Mouse (Mus musculus) liver, embryonic 16.5 days (tissue): ENCODE data around the gene Gm44596. TPM values are rescaled to one million over a fixed set of nuclear protein-coding genes. Genes with fewer than 3 reads are reported as not detected.

Experiments used
- ATAC-seq: fragments of 200-750 bp; cut with Nextera tagmentation; 2 replicates; pipeline ENCODE4 v1.8.0; 2017; ENCODE audit warnings: low read depth, mild to moderate bottlenecking, moderate number of reproducible peaks, moderate library complexity
- H3K27ac ChIP-seq: fragments of 300-500 bp; sonication (generic); 2 replicates; pipeline ENCODE4 v1.5.1; 2014; ENCODE audit warnings: mild to moderate bottlenecking, low read length
- H3K27me3 ChIP-seq: fragments of 300-500 bp; sonication (generic); 2 replicates; pipeline ENCODE4 v1.6.1; 2014; ENCODE audit warnings: low read depth, low read length, mixed read lengths; ENCODE audit not compliant: control insufficient read depth, insufficient read depth
- H3K36me3 ChIP-seq: fragments of 300-500 bp; sonication (generic); 2 replicates; pipeline ENCODE4 v1.6.1; 2014; ENCODE audit warnings: mild to moderate bottlenecking; ENCODE audit not compliant: control insufficient read depth, insufficient read depth
- H3K4me1 ChIP-seq: fragments of 300-500 bp; sonication (generic); 2 replicates; pipeline ENCODE4 v1.6.1; 2014; ENCODE audit warnings: low read depth, low read length, mixed read lengths; ENCODE audit not compliant: control insufficient read depth
- H3K4me2 ChIP-seq: fragments of 300-500 bp; sonication (generic); 2 replicates; pipeline ENCODE4 v1.6.1; 2014; ENCODE audit warnings: low read depth, low read length, mixed read lengths
- H3K4me3 ChIP-seq: fragments of 300-500 bp; sonication (generic); 2 replicates; pipeline ENCODE4 v1.5.1; 2014; ENCODE audit warnings: low read depth, mild to moderate bottlenecking, low read length
- H3K9ac ChIP-seq: fragments of 300-500 bp; sonication (generic); 2 replicates; pipeline ENCODE4 v1.6.1; 2014; ENCODE audit warnings: low read depth, low read length
- H3K9me3 ChIP-seq: fragments of 300-500 bp; sonication (generic); replicated peaks from 2 replicates; pipeline ENCODE4 v1.6.1; 2016; ENCODE audit warnings: low read length; ENCODE audit not compliant: control insufficient read depth
- WGBS: fragments of 180-500 bp; shearing (Covaris S2); extraction: QIAGEN DNeasy Blood & Tissue Kit; methylation state at CpG from one replicate; pipeline ENCODE4 v1.1.7; 2014; ENCODE audit not compliant: insufficient replicate concordance; 5-methylcytosine and 5-hydroxymethylcytosine counted together
- polyA plus RNA-seq: library from polyadenylated mRNA; unstranded; fragments of >200 nt; fragmentation: Nextera tagmentation; extraction: Ambion mirVana; gene quantifications from 2 replicates; pipeline ENCODE4 v1.2.1, GENCODE M21; 2015

Gm44596 gene
- polyA plus RNA-seq, 1 experiment from 2014 or later: not detected

DNA sequence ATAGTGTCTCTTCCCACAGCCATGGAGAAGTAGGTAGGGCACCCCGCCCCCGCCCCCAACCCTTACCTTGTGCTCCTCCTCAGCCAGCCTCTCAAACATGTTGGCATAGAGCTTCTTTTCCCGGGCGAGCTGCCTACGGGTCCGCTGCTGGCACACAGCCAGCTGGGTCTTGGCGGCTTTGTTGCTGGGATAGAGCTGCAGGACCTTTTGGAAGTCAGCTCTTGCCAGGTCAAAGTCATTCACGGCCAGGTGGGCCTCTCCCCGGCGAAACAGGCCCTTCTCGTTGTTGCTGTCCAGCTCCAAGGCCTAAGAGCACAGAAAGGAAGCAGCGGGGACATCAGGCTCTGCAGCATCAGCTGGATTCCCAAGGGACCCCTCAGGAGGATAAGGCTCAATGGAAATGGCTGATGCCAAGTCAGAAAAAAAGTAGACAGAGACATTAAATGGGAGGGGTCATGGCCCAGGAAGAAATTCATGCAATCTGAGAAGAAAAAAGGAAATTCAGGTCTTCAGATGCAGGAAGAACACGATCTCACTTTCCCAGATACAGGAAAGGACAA, 57.1 kb downstream of the Gm44596 start:
- Histone ChIP-seq H3K36me3 (peaks cover 57% of the 10 kb centered on the region), H3K4me1 (peaks cover 30% of the 10 kb centered on the region), H3K27ac (no peak overlapping the region), H3K4me2 (no peak overlapping the region), H3K4me3 (no peak overlapping the region), H3K9ac (no peak overlapping the region), H3K27me3 (no peaks in the 10 kb centered on the region), H3K9me3 (no peaks in the 10 kb centered on the region)
- WGBS: 84% methylated on average over 13 of the region's 13 CpGs
- ATAC-seq: no peak

GRCm38 (mm10) chr6:128433566-128433965, 58.3 kb downstream of the Gm44596 start:
- Histone ChIP-seq H3K9ac (no peak overlapping the region), H3K9me3 (no peaks in the 10 kb centered on the region), H3K4me1 (peaks cover 32% of the 10 kb centered on the region), H3K36me3 (peaks cover 57% of the 10 kb centered on the region), H3K27me3 (no peaks in the 10 kb centered on the region), H3K4me3 (no peak overlapping the region), H3K4me2 (no peak overlapping the region), H3K27ac (no peak overlapping the region)
- 86% methylated on average over 13 of the region's 13 CpGs for WGBS
- ATAC-seq: no peak

DNA sequence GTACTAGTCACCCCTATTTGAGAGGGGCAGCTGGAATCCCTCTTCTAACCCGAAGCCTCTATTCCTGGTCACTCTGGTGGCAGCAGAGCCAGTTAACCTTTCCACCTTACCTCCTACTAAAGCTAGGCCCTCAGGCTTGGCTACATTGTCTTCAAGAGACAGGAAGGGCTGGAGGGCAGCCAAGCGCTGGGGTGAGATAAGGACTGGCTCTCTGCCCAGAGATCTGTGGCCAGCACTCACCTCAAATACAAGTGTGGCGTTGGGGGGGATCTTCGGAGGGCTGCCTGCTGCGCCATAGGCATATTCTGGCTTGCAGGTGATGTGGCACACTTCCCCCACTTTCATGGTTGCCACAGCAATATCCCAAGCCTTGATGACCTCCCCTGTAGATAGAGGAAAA, 60.2 kb downstream of the Gm44596 start:
- no peak overlapping the region for H3K4me2 ChIP-seq
- ATAC-seq: no peak
- no peak overlapping the region for H3K4me3 ChIP-seq
- 33% methylated on average over 5 of the region's 5 CpGs for WGBS
- peaks cover 45% of the 10 kb centered on the region for H3K36me3 ChIP-seq
- H3K27ac ChIP-seq: no peak overlapping the region
- H3K27me3 ChIP-seq: no peaks in the 10 kb centered on the region
- H3K9ac ChIP-seq: no peak overlapping the region
- H3K9me3 ChIP-seq: no peaks in the 10 kb centered on the region
- peaks cover 41% of the 10 kb centered on the region for H3K4me1 ChIP-seq

DNA sequence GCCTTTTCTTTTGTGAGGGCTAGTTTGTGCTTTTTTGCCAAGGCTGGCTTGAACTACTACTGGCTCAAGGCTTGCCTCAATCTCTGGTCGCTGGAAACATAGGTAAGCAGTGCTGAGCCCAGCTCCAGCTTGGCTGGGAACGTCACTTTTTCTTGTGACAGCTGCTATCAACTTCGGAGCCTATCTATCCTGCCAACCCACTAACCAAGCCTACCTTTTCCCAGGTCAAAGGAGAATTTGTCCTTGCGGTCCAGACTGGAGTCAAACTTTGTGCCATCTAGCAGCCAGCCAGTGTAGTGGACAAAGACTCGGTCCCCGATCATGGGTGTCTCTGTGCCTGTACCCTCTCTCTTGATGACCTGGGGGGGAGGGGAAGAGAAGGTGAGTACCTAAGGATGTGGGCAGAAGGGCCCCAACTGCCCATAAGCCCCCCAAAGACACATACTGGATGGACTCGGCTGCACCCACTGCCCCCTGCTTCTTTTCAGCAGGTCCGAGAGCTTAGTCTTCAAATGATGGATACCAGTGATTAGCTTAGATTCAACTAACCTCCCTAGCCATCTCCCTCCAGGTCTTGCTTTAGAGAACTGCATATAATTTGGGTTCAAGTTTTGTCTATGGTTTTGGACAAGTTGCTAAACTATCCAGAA, 61.2 kb downstream of the Gm44596 start:
- peaks cover 38% of the 10 kb centered on the region for H3K36me3 ChIP-seq
- no peak overlapping the region for H3K27ac ChIP-seq

GRCm38 (mm10) chr6:128437288-128437687, 62.0 kb downstream of the Gm44596 start:
- H3K27me3 ChIP-seq: no peaks in the 10 kb centered on the region
- H3K9ac ChIP-seq: peak overlapping the region; percentile 87
- H3K27ac ChIP-seq: peak overlapping the region; percentile 79
- peaks cover 30% of the 10 kb centered on the region for H3K36me3 ChIP-seq
- ATAC-seq: no peak
- 1% methylated on average over 10 of the region's 10 CpGs for WGBS
- peak overlapping the region; percentile 89 for H3K4me3 ChIP-seq
- no peaks in the 10 kb centered on the region for H3K9me3 ChIP-seq
- peak overlapping the region; percentile 98 for H3K4me2 ChIP-seq
- peaks cover 41% of the 10 kb centered on the region for H3K4me1 ChIP-seq

More for the DNA sequence above, 61.2 kb downstream of the Gm44596 start:
- ATAC-seq: no peak
- H3K27me3 ChIP-seq: no peaks in the 10 kb centered on the region
- H3K9ac ChIP-seq: peak overlapping the region; percentile 1
- peak overlapping the region; percentile 89 for H3K4me3 ChIP-seq
- no peaks in the 10 kb centered on the region for H3K9me3 ChIP-seq
- peaks cover 41% of the 10 kb centered on the region for H3K4me1 ChIP-seq
- H3K4me2 ChIP-seq: peak overlapping the region; percentile 98
- 66% methylated on average over 8 of the region's 8 CpGs for WGBS

- WGBS: under 1% methylated on average over 52 of the region's 52 CpGs
- peak; percentile 70 for ATAC-seq
- peaks cover 41% of the 10 kb centered on the region for H3K4me1 ChIP-seq
- no peaks in the 10 kb centered on the region for H3K27me3 ChIP-seq
- H3K9me3 ChIP-seq: no peaks in the 10 kb centered on the region
- H3K9ac ChIP-seq: peak overlapping the region; percentile 87
- H3K4me3 ChIP-seq: peak overlapping the region; percentile 89
- peak overlapping the region; percentile 88 for H3K27ac ChIP-seq
- peak overlapping the region; percentile 98 for H3K4me2 ChIP-seq
- H3K36me3 ChIP-seq: peaks cover 25% of the 10 kb centered on the region
These were observed 62.5 kb downstream of the Gm44596 start for GRCm38 (mm10) chr6:128437731-128438316.

DNA sequence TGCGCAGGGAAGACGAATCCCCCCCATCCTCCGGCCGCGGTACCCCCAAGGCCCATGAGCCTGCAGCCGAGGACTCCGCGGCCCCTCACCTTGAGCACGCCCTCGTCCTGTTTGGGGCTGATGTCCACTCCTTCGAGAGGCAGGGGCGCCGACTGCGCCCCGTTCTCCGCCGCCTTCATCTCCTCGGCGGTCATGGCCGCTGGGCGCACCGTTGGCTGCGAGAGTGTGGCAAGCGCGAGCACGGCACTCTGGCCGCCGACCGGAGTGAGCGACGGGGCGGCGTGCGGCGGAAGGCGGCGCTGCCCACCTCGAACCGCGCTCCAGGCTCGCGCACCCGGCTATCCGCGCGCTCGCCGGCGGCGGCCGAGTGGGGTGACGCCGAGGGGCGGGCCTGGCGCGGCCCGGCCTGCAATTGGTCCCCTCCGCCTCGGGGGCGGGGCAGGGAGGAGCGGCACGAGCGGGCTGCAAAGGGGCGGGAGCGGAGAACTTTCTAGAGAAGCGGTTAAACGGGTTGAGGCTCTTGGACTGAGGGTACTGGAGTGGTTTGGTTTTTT, 63.1 kb downstream of the Gm44596 start, which contains the start of gene Fkbp4:
Gene Fkbp4 (minus strand): TSS at position 361 of the 554 bp plus-strand sequence.
- Histone ChIP-seq H3K4me1 (peaks cover 41% of the 10 kb centered on the region), H3K27me3 (no peaks in the 10 kb centered on the region), H3K9ac (peak within 1 kb of the TSS; percentile 87), H3K9me3 (no peaks in the 10 kb centered on the region), H3K4me2 (peak within 1 kb of the TSS; percentile 98), H3K36me3 (peaks cover 19% of the 10 kb centered on the region), H3K27ac (peak within 1 kb of the TSS; percentile 88), H3K4me3 (peak within 1 kb of the TSS; percentile 89)
- under 1% methylated on average over 66 of the region's 67 CpGs for WGBS
- peak; percentile 95 for ATAC-seq

- Histone ChIP-seq H3K4me2 (peak overlapping the region; percentile 98), H3K27me3 (no peaks in the 10 kb centered on the region), H3K36me3 (peaks cover 14% of the 10 kb centered on the region), H3K9ac (peak overlapping the region; percentile 66), H3K9me3 (no peaks in the 10 kb centered on the region), H3K4me3 (peak overlapping the region; percentile 89), H3K4me1 (peaks cover 41% of the 10 kb centered on the region), H3K27ac (peak overlapping the region; percentile 44; the same call in 1 of the 2 replicates)
- peak; percentile 15 for ATAC-seq
- 20% methylated on average over 18 of the region's 18 CpGs for WGBS
These were observed 63.6 kb downstream of the Gm44596 start for GRCm38 (mm10) chr6:128438871-128439341.
